Mouse (Mus musculus) CH12.LX (cell line): Measurements from ENCODE around the gene Cfap44. TPM values are rescaled to one million over a fixed set of nuclear protein-coding genes. Genes with fewer than 3 reads are reported as not detected.

Experiments
- DNase-seq: peaks from one replicate; pipeline ENCODE4 v3.0.0-alpha.2; 2013; ENCODE audit errors: extremely low read depth
- H3K27ac ChIP-seq: 2 replicates; pipeline ENCODE4 v1.5.1; 2012; ENCODE audit warnings: low read depth, mild to moderate bottlenecking, control low read depth, moderate library complexity; ENCODE audit not compliant: insufficient read depth
- H3K27me3 ChIP-seq: replicated peaks from 2 replicates; pipeline ENCODE3; 2012; ENCODE audit warnings: inconsistent platforms
- H3K36me3 ChIP-seq, 2 experiments: replicated peaks in 1 of 2; 2 replicates each; pipeline versions ENCODE3 to v1.6.1; 2012; ENCODE audit warnings: inconsistent platforms in 1 of 2, low read length in 1 of 2, mild to moderate bottlenecking in 1 of 2, mixed read lengths in 1 of 2, moderate library complexity in 1 of 2; ENCODE audit not compliant: control insufficient read depth in 1 of 2, insufficient read depth in 1 of 2
- H3K4me1 ChIP-seq, 2 experiments: 2 replicates each; pipeline ENCODE4 v1.6.1; 2012; ENCODE audit warnings: inconsistent platforms in 1 of 2, moderate library complexity in 1 of 2; ENCODE audit not compliant: insufficient read depth in 2 of 2, control insufficient read depth in 1 of 2
- H3K4me2 ChIP-seq: 2 replicates; pipeline ENCODE4 v1.6.1; 2012; ENCODE audit warnings: low read depth, mild to moderate bottlenecking, control low read depth; ENCODE audit not compliant: poor library complexity, insufficient read depth, severe bottlenecking
- H3K4me3 ChIP-seq, 3 experiments: fragments of 150-350 bp in 1 of 3; sonication (generic) in 1 of 3; replicated peaks in 1 of 3; 2 replicates each; pipeline versions ENCODE3 to v1.5.1; 2011 to 2012; ENCODE audit warnings: low read depth in 2 of 3, low read length in 2 of 3, mild to moderate bottlenecking in 2 of 3, moderate library complexity in 2 of 3, control low read depth in 1 of 3, improper control_type of control experiment in 1 of 3, inconsistent platforms in 1 of 3, mixed read lengths in 1 of 3; ENCODE audit not compliant: poor library complexity in 1 of 3
- H3K79me2 ChIP-seq: replicated peaks from 2 replicates; pipeline ENCODE4 v1.6.1; 2012; ENCODE audit warnings: mild to moderate bottlenecking, moderate library complexity; ENCODE audit not compliant: control insufficient read depth, poor library complexity, insufficient read depth, severe bottlenecking; ENCODE audit errors: extremely low read depth
- H3K9ac ChIP-seq: 2 replicates; pipeline ENCODE4 v1.6.1; 2012; ENCODE audit warnings: low read depth, mild to moderate bottlenecking, control low read depth, moderate library complexity; ENCODE audit not compliant: insufficient read depth
- H3K9me3 ChIP-seq: replicated peaks from 2 replicates; pipeline ENCODE3; 2012; ENCODE audit warnings: low read length, inconsistent platforms, mixed read lengths
- BHLHE40 ChIP-seq: IDR thresholded peaks from 2 replicates; pipeline ENCODE4 v1.6.1; 2011; ENCODE audit warnings: mild to moderate bottlenecking, low read depth, low read length, improper control_type of control experiment
- CHD1 ChIP-seq: IDR thresholded peaks from 2 replicates; pipeline ENCODE4 v1.6.1; 2012; ENCODE audit warnings: low read depth, low read length, improper control_type of control experiment, inconsistent platforms
- CHD2 ChIP-seq: IDR thresholded peaks from 2 replicates; pipeline ENCODE4 v1.6.1; 2011; ENCODE audit warnings: low read length, improper control_type of control experiment
- CTCF ChIP-seq, 2 experiments: IDR thresholded peaks in 1 of 2; conservative IDR thresholded peaks in 1 of 2; 2 replicates each; pipeline ENCODE4 v1.5.1; 2011 to 2012; ENCODE audit warnings: low read depth in 2 of 2, low read length in 2 of 2, improper control_type of control experiment in 1 of 2, inconsistent platforms in 1 of 2, mild to moderate bottlenecking in 1 of 2, moderate library complexity in 1 of 2
- E2F4 ChIP-seq: IDR thresholded peaks from 2 replicates; pipeline ENCODE4 v1.6.1; 2011; ENCODE audit warnings: low read depth, low read length, improper control_type of control experiment; ENCODE audit not compliant: insufficient replicate concordance
- ELF1 ChIP-seq: IDR thresholded peaks from 2 replicates; pipeline ENCODE4 v1.6.1; 2014; ENCODE audit warnings: low read depth, mild to moderate bottlenecking, inconsistent platforms, low read length, improper control_type of control experiment
- GABPA ChIP-seq: IDR thresholded peaks from 2 replicates; pipeline ENCODE4 v1.6.1; 2012; ENCODE audit warnings: low read depth, low read length, improper control_type of control experiment, inconsistent platforms; ENCODE audit not compliant: insufficient replicate concordance
- JUN ChIP-seq: IDR thresholded peaks from 2 replicates; pipeline ENCODE4 v1.6.1; 2011; ENCODE audit warnings: low read depth, mild to moderate bottlenecking, low read length, improper control_type of control experiment, moderate library complexity; ENCODE audit not compliant: insufficient read depth
- JUND ChIP-seq: conservative IDR thresholded peaks from 2 replicates; pipeline ENCODE4 v1.6.1; 2011; ENCODE audit warnings: low read depth, low read length, improper control_type of control experiment
- KAT2A ChIP-seq: IDR thresholded peaks from 2 replicates; pipeline ENCODE4 v1.6.1; 2012; ENCODE audit warnings: low read length, improper control_type of control experiment, inconsistent platforms; ENCODE audit not compliant: insufficient replicate concordance
- MAX ChIP-seq: IDR thresholded peaks from 2 replicates; pipeline ENCODE4 v1.6.1; 2011; ENCODE audit warnings: low read length, improper control_type of control experiment
- MAZ ChIP-seq: IDR thresholded peaks from 2 replicates; pipeline ENCODE4 v1.6.1; 2012; ENCODE audit warnings: low read depth, mild to moderate bottlenecking, inconsistent platforms, low read length, improper control_type of control experiment, moderate library complexity
- MEF2A ChIP-seq: IDR thresholded peaks from 2 replicates; pipeline ENCODE4 v1.6.1; 2014; ENCODE audit warnings: low read depth, mild to moderate bottlenecking, inconsistent platforms, low read length, improper control_type of control experiment, borderline replicate concordance
- MXI1 ChIP-seq: IDR thresholded peaks from 2 replicates; pipeline ENCODE4 v1.6.1; 2011; ENCODE audit warnings: mild to moderate bottlenecking, low read depth, low read length, improper control_type of control experiment
- MYC ChIP-seq: IDR thresholded peaks from 2 replicates; pipeline ENCODE4 v1.6.1; 2011; ENCODE audit warnings: low read depth, mild to moderate bottlenecking, improper control_type of control experiment, low read length
- NRF1 ChIP-seq: IDR thresholded peaks from 2 replicates; pipeline ENCODE4 v1.6.1; 2014; ENCODE audit warnings: low read depth, mild to moderate bottlenecking, inconsistent platforms, low read length, improper control_type of control experiment, moderate library complexity
- PAX5 ChIP-seq: IDR thresholded peaks from 2 replicates; pipeline ENCODE4 v1.6.1; 2012; ENCODE audit warnings: low read length, inconsistent platforms, mixed read lengths
- POLR2AphosphoS2 ChIP-seq: IDR thresholded peaks from 2 replicates; pipeline ENCODE4 v1.6.1; 2011; ENCODE audit warnings: low read depth, low read length, improper control_type of control experiment
- RAD21 ChIP-seq: IDR thresholded peaks from 2 replicates; pipeline ENCODE4 v1.6.1; 2011; ENCODE audit warnings: low read depth, mild to moderate bottlenecking, low read length, improper control_type of control experiment, moderate library complexity
- RCOR1 ChIP-seq: conservative IDR thresholded peaks from 2 replicates; pipeline ENCODE4 v1.6.1; 2012; ENCODE audit warnings: low read depth, mild to moderate bottlenecking, inconsistent platforms, low read length, improper control_type of control experiment
- SIN3A ChIP-seq: IDR thresholded peaks from 2 replicates; pipeline ENCODE4 v1.6.1; 2012; ENCODE audit warnings: low read length, improper control_type of control experiment, inconsistent platforms
- SMC3 ChIP-seq: IDR thresholded peaks from 2 replicates; pipeline ENCODE4 v1.6.1; 2011; ENCODE audit warnings: low read depth, low read length, improper control_type of control experiment
- TBP ChIP-seq: conservative IDR thresholded peaks from 2 replicates; pipeline ENCODE4 v1.6.1; 2011; ENCODE audit warnings: low read depth, low read length, improper control_type of control experiment
- TCF12 ChIP-seq: IDR thresholded peaks from 2 replicates; pipeline ENCODE4 v1.6.1; 2014; ENCODE audit warnings: low read depth, mild to moderate bottlenecking, inconsistent platforms, low read length, improper control_type of control experiment
- UBTF ChIP-seq: IDR thresholded peaks from 2 replicates; pipeline ENCODE4 v1.6.1; 2012; ENCODE audit warnings: low read depth, mild to moderate bottlenecking, inconsistent platforms, low read length, improper control_type of control experiment, moderate library complexity
- USF1 ChIP-seq: IDR thresholded peaks from 2 replicates; pipeline ENCODE4 v1.6.1; 2014; ENCODE audit warnings: low read depth, mild to moderate bottlenecking, inconsistent platforms, low read length, improper control_type of control experiment
- USF2 ChIP-seq: conservative IDR thresholded peaks from 2 replicates; pipeline ENCODE4 v1.6.1; 2011; ENCODE audit warnings: low read depth, low read length, improper control_type of control experiment
- ZC3H11A ChIP-seq: IDR thresholded peaks from 2 replicates; pipeline ENCODE4 v1.6.1; 2012; ENCODE audit warnings: low read depth, mild to moderate bottlenecking, inconsistent platforms, low read length, improper control_type of control experiment
- ZNF384 ChIP-seq: IDR thresholded peaks from 2 replicates; pipeline ENCODE4 v1.6.1; 2012; ENCODE audit warnings: low read depth, low read length, improper control_type of control experiment, inconsistent platforms
- dilution Hi-C: fragments of 300-500 bp; cut with MboI; formaldehyde crosslinking; loops from 2 replicates; pipeline ENCODE4 v1.14.3; 2020; ENCODE audit warnings: low sequenced_read_pairs; ENCODE audit not compliant: extremely low pct_unique_long_range_greater_than_20kb, extremely low pct_ligation_motif_present
- in situ Hi-C: fragments of 300-500 bp; cut with MboI; formaldehyde crosslinking; loops from 3 replicates; pipeline ENCODE4 v1.14.3; 2019; ENCODE audit warnings: low sequenced_read_pairs, low pct_ligation_motif_present, low pct_unique_long_range_greater_than_20kb, mixed read lengths
- polyA plus RNA-seq: library from polyadenylated mRNA; unstranded; fragments of >175 nt; gene quantifications from 2 replicates; pipeline ENCODE4 v1.2.1, GENCODE M21; 2012; ENCODE audit warnings: low read depth; ENCODE audit not compliant: insufficient read length
- total RNA-seq, 2 experiments: library from RNA; depleted of rRNA; stranded (reverse); fragments of 300-350 nt in 1 of 2; fragments of >200 nt in 1 of 2; gene quantifications; 2 replicates each; pipeline ENCODE4 v1.2.3; 2012 to 2014

Cfap44 gene
- total and polyA plus RNA-seq, 3 experiments: not detected

GRCm38 (mm10) chr16:44357571-44358268 is 36.9 kb upstream of the Cfap44 start:
- H3K4me2 ChIP-seq: no peak overlapping the region
- in situ Hi-C loops: no loop called here
- H3K27ac ChIP-seq: no peak overlapping the region

GRCm38 (mm10) chr16:44361921-44362890 is 32.4 kb upstream of the Cfap44 start:
- Histone ChIP-seq H3K27ac (no peak overlapping the region), H3K9ac (no peak overlapping the region), H3K4me1 (peaks cover 0 to 5% of the 10 kb centered on the region in 2 experiments; a peak in 1 of 4 replicates), H3K36me3 (peaks cover 15 to 46% of the 10 kb centered on the region in 2 experiments), H3K79me2 (no peaks in the 10 kb centered on the region), H3K4me2 (no peak overlapping the region), H3K4me3 (no peak overlapping the region), H3K27me3 (no peaks in the 10 kb centered on the region), H3K9me3 (no peaks in the 10 kb centered on the region)
- dilution Hi-C loops: no loop called here
- DNase-seq: peak; percentile 49
- in situ Hi-C loops: no loop called here
- no peak for TF ChIP-seq UBTF
- no peak for TF ChIP-seq JUN
- no peak for TF ChIP-seq USF2
- peak; percentile 60 for TF ChIP-seq ZC3H11A
- no peak for TF ChIP-seq GABPA
- no peak for TF ChIP-seq TCF12
- peak; percentile 46; the same call in 1 of the 2 replicates for TF ChIP-seq JUND
- TF ChIP-seq E2F4: no peak
- no peak for TF ChIP-seq CHD2
- TF ChIP-seq BHLHE40: no peak
- TF ChIP-seq TBP: no peak
- peak; percentile 92 for TF ChIP-seq SMC3
- TF ChIP-seq MEF2A: no peak
- no peak for TF ChIP-seq MAX
- no peak for TF ChIP-seq POLR2AphosphoS2
- TF ChIP-seq PAX5: no peak
- TF ChIP-seq RCOR1: no peak
- TF ChIP-seq NRF1: no peak
- no peak for TF ChIP-seq ZNF384
- TF ChIP-seq SIN3A: no peak
- no peak for TF ChIP-seq KAT2A

More at GRCm38 (mm10) chr16:44357571-44358268, 36.9 kb upstream of the Cfap44 start:
- Histone ChIP-seq H3K4me1 (peaks cover 0 to 9% of the 10 kb centered on the region in 2 experiments; a peak in 1 of 4 replicates), H3K79me2 (no peaks in the 10 kb centered on the region), H3K9ac (no peak overlapping the region), H3K9me3 (no peaks in the 10 kb centered on the region), H3K4me3 (no peak overlapping the region), H3K36me3 (peaks cover 7 to 32% of the 10 kb centered on the region in 2 experiments), H3K27me3 (no peaks in the 10 kb centered on the region)
- TF ChIP-seq ZNF384 (no peak), SMC3 (no peak), RCOR1 (no peak), TBP (no peak), MAX (no peak), E2F4 (no peak), TCF12 (no peak), CHD1 (no peak), MEF2A (no peak), SIN3A (no peak), MYC (no peak), JUND (no peak), MAZ (no peak), RAD21 (no peak), USF1 (no peak), MXI1 (no peak), ELF1 (no peak), CTCF (conservative IDR thresholded peaks at IDR 0.05 in 1 of 2, IDR thresholded peaks at IDR 0.05 in 1 of 2; ENCODE audit: low read depth in 2 of 2, low read length in 2 of 2) (no peak), UBTF (no peak), GABPA (no peak)
- dilution Hi-C loops: no loop called here
- DNase-seq: peak; percentile 60
